Mouse (Mus musculus): ENCODE results near the gene Tspan5.

Gene Tspan5

GRCm38 (mm10) chr3:138743061-138743671 lies 1.2 kb downstream of the Tspan5 start:
- DNase-seq (ENCODE audit: low spot score in 2 of 2): peak; percentile 58 to 77

GRCm38 (mm10) chr3:138744030-138744774 lies 2.2 kb downstream of the Tspan5 start:
- no peak for DNase-seq (ENCODE audit: low spot score in 2 of 2)

GRCm38 (mm10) chr3:138745091-138745490 lies 3.1 kb downstream of the Tspan5 start:
- no peak for DNase-seq (ENCODE audit: low spot score in 2 of 2)

- no peak for DNase-seq (ENCODE audit: low spot score in 2 of 2)
Observed at GRCm38 (mm10) chr3:138745596-138745995, 3.6 kb downstream of the Tspan5 start.

- no peak for DNase-seq (ENCODE audit: low spot score in 2 of 2)
Observed at GRCm38 (mm10) chr3:138746556-138746955, 4.6 kb downstream of the Tspan5 start.

GRCm38 (mm10) chr3:138747035-138747434 lies 5.0 kb downstream of the Tspan5 start:
- no peak for DNase-seq (ENCODE audit: low spot score in 2 of 2)

GRCm38 (mm10) chr3:138747985-138748384 lies 6.0 kb downstream of the Tspan5 start:
- DNase-seq (ENCODE audit: low spot score in 2 of 2): no peak

GRCm38 (mm10) chr3:138749645-138750044 lies 7.7 kb downstream of the Tspan5 start:
- DNase-seq (ENCODE audit: low spot score in 2 of 2): no peak

- DNase-seq (ENCODE audit: low spot score in 2 of 2): no peak
Observed at GRCm38 (mm10) chr3:138751328-138751727, 9.3 kb downstream of the Tspan5 start.

- DNase-seq (ENCODE audit: low spot score in 2 of 2): no peak
Observed at GRCm38 (mm10) chr3:138752056-138752455, 10.1 kb downstream of the Tspan5 start.

- DNase-seq (ENCODE audit: low spot score in 2 of 2): no peak
Observed at GRCm38 (mm10) chr3:138752769-138753168, 10.8 kb downstream of the Tspan5 start.

- no peak for DNase-seq (ENCODE audit: low spot score in 2 of 2)
Observed at GRCm38 (mm10) chr3:138753182-138753885, 11.3 kb downstream of the Tspan5 start.

- DNase-seq (ENCODE audit: low spot score in 2 of 2): no peak
Observed at GRCm38 (mm10) chr3:138754328-138754727, 12.3 kb downstream of the Tspan5 start.

- DNase-seq (ENCODE audit: low spot score in 2 of 2): no peak
Observed at GRCm38 (mm10) chr3:138757283-138757682, 15.3 kb downstream of the Tspan5 start.

GRCm38 (mm10) chr3:138759968-138760684 lies 18.1 kb downstream of the Tspan5 start:
- DNase-seq (ENCODE audit: low spot score in 2 of 2): no peak

GRCm38 (mm10) chr3:138760685-138761119 lies 18.7 kb downstream of the Tspan5 start:
- DNase-seq (ENCODE audit: low spot score in 2 of 2): no peak

GRCm38 (mm10) chr3:138761531-138761930 lies 19.5 kb downstream of the Tspan5 start:
- no peak for DNase-seq (ENCODE audit: low spot score in 2 of 2)

- DNase-seq (ENCODE audit: low spot score in 2 of 2): no peak
Observed at GRCm38 (mm10) chr3:138763941-138764340, 21.9 kb downstream of the Tspan5 start.

- no peak for DNase-seq (ENCODE audit: low spot score in 2 of 2)
Observed at GRCm38 (mm10) chr3:138764782-138765181, 22.8 kb downstream of the Tspan5 start.

GRCm38 (mm10) chr3:138767034-138767433 lies 25.0 kb downstream of the Tspan5 start:
- no peak for DNase-seq (ENCODE audit: low spot score in 2 of 2)

GRCm38 (mm10) chr3:138768541-138769093 lies 26.6 kb downstream of the Tspan5 start:
- DNase-seq (ENCODE audit: low spot score in 2 of 2): no peak
